Mouse (Mus musculus) forebrain, embryonic 14.5 days (tissue): ENCODE measurements at regions not wholly inside any gene's neighbourhood (a gene's known extent, or its start where the extent isn't known, plus 50 kb on each side); places are given as distances from the start of the nearest gene placed in this dataset.

ENCODE experiments used
- ATAC-seq: fragments of 200-750 bp; cut with Nextera tagmentation; 2 replicates; pipeline ENCODE4 v1.8.0; 2017; ENCODE audit warnings: mild to moderate bottlenecking, moderate library complexity
- DNase-seq: peaks from one replicate; pipeline ENCODE4 v3.0.0-alpha.2; 2015; ENCODE audit warnings: low spot score
- H3K27ac ChIP-seq: fragments of 300-500 bp; sonication (generic); 2 replicates; pipeline ENCODE4 v1.5.1; 2014; ENCODE audit warnings: low read depth, mild to moderate bottlenecking, control low read depth, low read length, moderate library complexity
- H3K27me3 ChIP-seq: fragments of 300-500 bp; sonication (generic); replicated peaks from 2 replicates; pipeline ENCODE4 v1.6.1; 2014; ENCODE audit warnings: low read length, control low read depth, mixed read lengths; ENCODE audit not compliant: control insufficient read depth, insufficient read depth
- H3K36me3 ChIP-seq: fragments of 300-500 bp; sonication (generic); 2 replicates; pipeline ENCODE4 v1.6.1; 2014; ENCODE audit warnings: low read length, control low read depth; ENCODE audit not compliant: control insufficient read depth, insufficient read depth
- H3K4me1 ChIP-seq: fragments of 300-500 bp; sonication (generic); 2 replicates; pipeline ENCODE4 v1.6.1; 2014; ENCODE audit warnings: antibody characterized with exemption, low read length, control low read depth; ENCODE audit not compliant: control insufficient read depth, insufficient read depth
- H3K4me2 ChIP-seq: fragments of 300-500 bp; sonication (generic); 2 replicates; pipeline ENCODE4 v1.6.1; 2014; ENCODE audit warnings: mild to moderate bottlenecking, control low read depth, low read length
- H3K4me3 ChIP-seq: fragments of 300-500 bp; sonication (generic); 2 replicates; pipeline ENCODE4 v1.5.1; 2014; ENCODE audit warnings: low read depth, low read length, control low read depth
- H3K9ac ChIP-seq: fragments of 300-500 bp; sonication (generic); 2 replicates; pipeline ENCODE4 v1.6.1; 2014; ENCODE audit warnings: mild to moderate bottlenecking, low read length, control low read depth, moderate library complexity
- H3K9me3 ChIP-seq: fragments of 300-500 bp; sonication (generic); replicated peaks from 2 replicates; pipeline ENCODE4 v1.6.1; 2016; ENCODE audit warnings: low read length, control low read depth, mixed read lengths; ENCODE audit not compliant: control insufficient read depth
- WGBS: fragments of 180-500 bp; shearing (Covaris S2); extraction: QIAGEN DNeasy Blood & Tissue Kit; methylation state at CpG from one replicate; pipeline ENCODE4 v1.1.7; 2014; 5-methylcytosine and 5-hydroxymethylcytosine counted together

DNA sequence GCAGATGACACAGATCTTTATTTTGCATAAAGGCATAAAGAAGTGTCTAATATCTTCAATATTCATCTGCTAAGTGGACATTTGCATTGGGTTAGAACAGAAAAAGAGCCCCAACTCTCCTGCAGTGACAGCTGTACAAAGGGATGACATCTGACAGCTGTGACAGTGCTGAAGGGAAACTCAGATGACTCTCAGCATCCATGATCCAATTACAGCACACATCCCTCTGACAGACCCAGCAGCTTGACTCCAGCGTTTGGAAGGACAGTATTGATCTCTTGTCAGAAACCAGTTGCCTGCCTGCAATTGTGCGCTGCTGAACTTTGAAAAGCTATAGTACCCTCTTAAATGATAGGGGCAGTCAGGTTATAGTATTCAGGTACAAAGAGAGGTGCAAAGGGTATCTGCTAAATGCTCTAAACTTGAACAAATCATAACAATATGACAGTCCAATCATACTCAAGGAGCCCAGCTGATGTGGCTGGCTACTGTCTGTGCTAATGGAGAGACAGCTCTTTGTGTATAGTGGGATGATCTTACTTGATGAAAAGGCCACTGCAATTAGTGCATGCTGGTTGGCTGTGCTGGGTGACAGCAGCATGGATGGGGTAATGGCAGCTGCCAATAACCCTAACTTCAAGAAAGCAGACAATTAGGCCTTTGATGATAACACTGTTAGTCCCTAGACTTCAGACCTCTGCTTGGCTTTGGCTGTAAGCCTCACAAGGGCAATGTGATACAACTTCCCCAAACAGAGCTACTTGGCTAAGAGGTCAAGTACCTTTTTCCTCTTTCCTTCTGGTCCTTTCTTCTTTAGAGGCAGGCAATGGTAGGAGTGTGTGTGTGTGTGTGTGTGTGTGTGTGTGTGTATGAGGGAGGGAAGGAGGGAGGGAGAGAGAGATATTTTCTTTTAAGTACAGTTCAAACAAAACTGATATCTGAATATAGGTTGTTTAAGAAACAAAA, 662.9 kb downstream of the Nr4a2 start:
- H3K36me3 ChIP-seq = no peaks in the 10 kb centered on the region
- DNase-seq = peak; percentile 48
- H3K4me3 ChIP-seq = no peak overlapping the region
- no peaks in the 10 kb centered on the region for H3K9me3 ChIP-seq
- 54% methylated on average over 2 of the region's 2 CpGs for WGBS
- H3K27ac ChIP-seq = no peak overlapping the region
- peak; percentile 53 for ATAC-seq
- H3K4me1 ChIP-seq = peaks cover 13% of the 10 kb centered on the region
- no peak overlapping the region for H3K9ac ChIP-seq
- no peaks in the 10 kb centered on the region for H3K27me3 ChIP-seq
- H3K4me2 ChIP-seq = no peak overlapping the region

DNA sequence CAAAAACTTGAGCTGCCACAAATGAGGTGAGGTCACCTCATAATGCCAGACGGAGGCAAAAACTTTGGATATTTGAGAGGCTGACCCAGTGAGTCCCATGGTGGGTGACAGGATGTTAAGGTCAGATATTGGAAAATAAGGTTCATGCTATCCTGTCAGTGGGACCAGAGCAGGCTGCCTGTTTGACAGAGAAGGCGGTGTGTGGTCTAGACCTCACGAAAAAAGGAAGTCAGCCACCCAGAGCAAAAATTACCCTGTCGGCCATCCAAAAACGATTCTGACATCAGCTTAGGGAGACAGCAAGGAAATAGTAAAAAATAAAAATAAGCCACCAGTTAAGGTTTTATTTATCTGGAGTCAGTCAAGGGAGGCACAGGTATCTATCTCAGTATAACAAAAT, 664.4 kb downstream of the Nr4a2 start:
- no peaks in the 10 kb centered on the region for H3K36me3 ChIP-seq
- no peak overlapping the region for H3K4me2 ChIP-seq
- no peaks in the 10 kb centered on the region for H3K27me3 ChIP-seq
- 80% methylated on average over 5 of the region's 5 CpGs for WGBS
- ATAC-seq = no peak
- H3K9ac ChIP-seq = no peak overlapping the region
- peaks cover 17% of the 10 kb centered on the region for H3K4me1 ChIP-seq
- no peak for DNase-seq
- no peaks in the 10 kb centered on the region for H3K9me3 ChIP-seq
- H3K4me3 ChIP-seq = no peak overlapping the region
- no peak overlapping the region for H3K27ac ChIP-seq

DNA sequence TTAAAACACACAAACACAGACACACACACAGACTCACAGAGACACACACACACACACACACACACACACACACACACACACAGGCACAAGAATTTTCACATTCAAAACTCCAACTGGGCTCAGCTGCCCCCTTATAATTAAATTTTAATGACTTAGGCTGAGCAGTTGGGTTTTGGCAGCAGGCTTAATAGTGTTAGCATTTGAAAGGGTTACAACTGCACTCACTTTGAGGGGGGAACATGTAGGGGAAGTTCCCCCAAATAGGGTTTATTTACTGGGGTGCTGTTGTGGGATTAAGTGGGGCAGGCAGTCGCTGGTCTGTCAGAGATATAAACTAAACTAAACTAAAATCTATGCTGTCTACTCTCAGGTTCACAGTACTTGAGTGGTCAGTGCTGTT, 666.2 kb downstream of the Nr4a2 start:
- H3K4me2 ChIP-seq = no peak overlapping the region
- no peak overlapping the region for H3K27ac ChIP-seq
- no peak overlapping the region for H3K9ac ChIP-seq
- H3K36me3 ChIP-seq = no peaks in the 10 kb centered on the region
- no peaks in the 10 kb centered on the region for H3K27me3 ChIP-seq
- ATAC-seq (peak; percentile 71), DNase-seq (peak; percentile 79)
- WGBS = 0% methylated on average over 1 of the region's 1 CpGs
- no peak overlapping the region for H3K4me3 ChIP-seq
- H3K4me1 ChIP-seq = peaks cover 17% of the 10 kb centered on the region
- H3K9me3 ChIP-seq = no peaks in the 10 kb centered on the region

DNA sequence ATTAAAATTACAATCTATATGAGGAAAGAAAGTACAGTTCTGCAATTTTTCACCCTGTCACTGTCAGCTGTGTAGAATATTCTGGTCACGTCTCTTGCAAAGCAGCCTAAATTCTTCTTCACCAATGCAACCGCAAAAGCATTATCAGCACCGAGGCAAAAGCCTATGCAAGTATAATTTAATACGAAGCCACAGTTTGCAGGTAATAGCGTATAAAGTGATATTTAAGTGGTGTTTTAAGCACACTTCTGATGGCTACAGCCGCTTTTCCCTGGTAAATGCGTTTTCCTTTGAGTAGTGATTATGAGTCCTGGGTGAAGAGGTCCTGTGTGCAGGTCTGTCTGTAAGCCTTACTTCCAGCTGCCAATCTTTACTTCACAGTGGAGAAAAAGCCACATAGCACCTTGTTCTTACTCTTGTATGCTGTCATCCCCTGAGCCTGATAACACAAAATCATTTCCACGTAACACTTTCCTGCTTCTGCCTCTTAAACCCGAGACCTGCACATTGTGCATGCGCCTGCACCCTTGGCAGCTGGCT, 667.9 kb downstream of the Nr4a2 start:
- no peak for ATAC-seq
- H3K9ac ChIP-seq = no peak overlapping the region
- H3K4me2 ChIP-seq = no peak overlapping the region
- WGBS = 65% methylated on average over 10 of the region's 10 CpGs
- peaks cover 17% of the 10 kb centered on the region for H3K4me1 ChIP-seq
- no peaks in the 10 kb centered on the region for H3K9me3 ChIP-seq
- no peaks in the 10 kb centered on the region for H3K27me3 ChIP-seq
- H3K27ac ChIP-seq = no peak overlapping the region
- H3K4me3 ChIP-seq = no peak overlapping the region
- H3K36me3 ChIP-seq = no peaks in the 10 kb centered on the region
- DNase-seq = peak; percentile 19

DNA sequence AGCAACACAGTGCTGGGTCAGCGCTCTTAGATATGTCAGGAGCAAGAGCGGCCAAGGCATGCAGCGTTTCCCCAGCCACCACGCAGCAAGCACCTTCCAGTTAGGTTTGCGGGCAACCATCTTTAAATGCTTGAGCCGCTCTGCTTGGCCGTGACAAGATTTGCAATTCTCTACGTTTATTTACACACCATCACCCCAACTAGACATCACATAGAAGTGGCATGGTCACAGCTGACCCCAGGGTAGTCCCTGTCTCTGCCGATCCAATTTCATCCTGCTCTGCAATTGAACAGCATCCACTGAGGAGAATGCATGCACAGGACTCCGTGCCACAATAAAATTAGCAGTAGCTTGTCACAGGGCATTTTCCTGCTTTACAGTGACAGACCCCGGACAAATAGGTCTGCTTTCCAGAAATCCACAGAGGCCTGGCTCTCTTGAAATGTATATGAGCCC, 669.2 kb downstream of the Nr4a2 start:
- ATAC-seq (peak; percentile 40; the same call in 1 of the 2 replicates), DNase-seq (peak; percentile 37)
- no peak overlapping the region; the same call in 1 of the 2 replicates for H3K4me3 ChIP-seq
- H3K9ac ChIP-seq = peak overlapping the region; percentile 33; the same call in 1 of the 2 replicates
- H3K4me1 ChIP-seq = peaks cover 17% of the 10 kb centered on the region
- no peaks in the 10 kb centered on the region for H3K9me3 ChIP-seq
- WGBS = 12% methylated on average over 11 of the region's 11 CpGs
- no peaks in the 10 kb centered on the region for H3K36me3 ChIP-seq
- H3K27ac ChIP-seq = no peak overlapping the region
- peak overlapping the region; percentile 44 for H3K4me2 ChIP-seq
- H3K27me3 ChIP-seq = no peaks in the 10 kb centered on the region

DNA sequence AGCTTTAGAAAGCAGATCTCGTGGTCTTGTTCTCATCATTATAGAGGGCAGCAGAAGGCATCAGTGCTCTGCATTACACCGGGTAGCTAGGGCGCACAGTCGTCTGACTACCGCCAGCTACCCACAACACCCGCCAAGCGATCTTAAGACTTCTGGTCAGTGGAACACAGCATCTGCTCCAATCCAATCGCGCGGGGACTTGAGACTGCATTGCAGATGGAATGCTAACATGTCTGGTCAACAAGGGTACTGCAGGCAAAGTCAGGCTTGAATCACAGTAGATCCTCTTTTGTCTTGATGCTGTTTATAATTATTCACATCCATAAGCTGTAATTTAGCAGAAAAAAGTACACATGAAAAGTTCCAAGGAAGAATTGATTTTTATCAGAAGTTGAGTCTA, 682.9 kb downstream of the Nr4a2 start:
- Histone ChIP-seq H3K9ac (no peak overlapping the region), H3K27ac (no peak overlapping the region), H3K4me2 (no peak overlapping the region), H3K27me3 (no peaks in the 10 kb centered on the region), H3K4me3 (no peak overlapping the region), H3K36me3 (no peaks in the 10 kb centered on the region), H3K4me1 (no peaks in the 10 kb centered on the region), H3K9me3 (no peaks in the 10 kb centered on the region)
- 87% methylated on average over 10 of the region's 10 CpGs for WGBS
- DNase-seq = no peak
- no peak for ATAC-seq
